Mouse (Mus musculus): ENCODE results near the gene Fcer2a.
A peak's percentile ranks its signal among the peaks of the same experiment; 100 is the strongest.

Gene Fcer2a

GRCm38 (mm10) chr8:3676131-3676992 lies 17.6 kb downstream of the Fcer2a start, which contains the start of gene Trappc5:
Gene Trappc5, plus strand, starts transcription at chr8:3676299.
- DNase-seq = peak; percentile 94 to 96

DNA sequence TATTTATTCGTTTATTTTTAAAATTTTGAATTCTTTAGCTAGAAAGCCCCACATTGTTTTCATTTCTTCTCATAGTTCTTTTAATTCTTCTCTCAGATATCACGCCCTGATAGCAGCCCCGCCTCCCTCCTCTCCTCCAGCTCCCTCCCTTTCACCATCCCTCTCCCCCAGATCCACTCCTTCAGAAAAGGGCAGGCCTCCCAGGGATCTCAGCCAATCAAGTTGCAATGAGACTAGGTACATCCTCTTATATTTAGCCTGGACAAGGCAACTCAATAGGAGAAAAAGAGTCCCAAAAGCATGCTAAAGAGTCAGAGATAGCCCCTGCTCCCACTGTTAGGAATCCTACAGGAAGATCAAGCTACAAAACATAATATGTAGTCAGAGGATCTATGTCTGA lies 19.3 kb downstream of the Fcer2a start:
- DNase-seq = no peak

GRCm38 (mm10) chr8:3671980-3672491 lies 21.9 kb downstream of the Fcer2a start, which contains the start of gene Fcor:
Gene Fcor, minus strand, starts transcription at chr8:3672362.
- peak; percentile 83 to 90 for DNase-seq

DNA sequence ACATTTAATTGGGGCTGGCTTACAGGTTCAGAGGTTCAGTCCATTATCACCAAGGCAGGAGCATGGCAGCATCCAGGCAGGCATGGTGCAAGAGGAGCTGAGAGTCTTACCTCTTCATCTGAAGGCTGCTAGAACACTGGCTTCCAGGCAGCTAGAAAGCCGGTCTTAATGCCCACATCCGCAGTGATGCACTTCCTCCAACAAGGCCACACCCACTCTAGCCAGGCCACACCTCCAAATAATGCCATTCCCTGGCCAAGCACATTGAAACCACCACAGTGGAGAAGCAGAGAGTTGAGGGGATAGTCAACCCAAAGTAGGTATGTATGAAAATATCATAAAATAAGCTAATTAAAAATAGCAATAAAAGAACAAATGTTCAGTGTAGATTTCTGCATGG lies 23.6 kb downstream of the Fcer2a start:
- DNase-seq = no peak

- DNase-seq = no peak
These were observed 28.5 kb downstream of the Fcer2a start, which contains the start of gene Mcemp1 for GRCm38 (mm10) chr8:3665507-3665906. Gene Mcemp1, plus strand, starts transcription at chr8:3665754.

DNA sequence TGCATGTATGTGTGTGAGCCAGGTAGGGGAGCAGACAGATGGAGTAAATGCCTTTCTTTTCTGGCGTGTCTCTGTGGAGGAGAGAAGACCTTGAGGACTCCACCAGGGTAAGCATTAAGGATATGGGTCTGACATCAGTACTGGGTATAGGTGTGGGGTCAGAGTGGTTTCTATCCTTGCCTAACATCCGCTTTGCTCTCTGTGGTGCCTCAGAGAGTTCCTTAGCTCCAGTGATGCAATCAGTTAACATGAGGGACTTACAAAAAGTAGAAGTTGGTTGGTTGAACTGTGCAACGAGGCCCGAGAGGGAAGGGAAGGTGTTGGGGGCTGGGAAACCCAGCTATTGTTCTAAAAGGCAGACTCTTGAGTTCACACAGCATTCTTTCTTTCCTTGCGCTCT lies 29.6 kb downstream of the Fcer2a start:
- no peak for DNase-seq

- DNase-seq = no peak
These were observed 33.1 kb downstream of the Fcer2a start for GRCm38 (mm10) chr8:3660889-3661288.

GRCm38 (mm10) chr8:3656725-3657381 lies 37.1 kb downstream of the Fcer2a start:
- peak in 1 of 2 experiments; percentile 30 for DNase-seq

DNA sequence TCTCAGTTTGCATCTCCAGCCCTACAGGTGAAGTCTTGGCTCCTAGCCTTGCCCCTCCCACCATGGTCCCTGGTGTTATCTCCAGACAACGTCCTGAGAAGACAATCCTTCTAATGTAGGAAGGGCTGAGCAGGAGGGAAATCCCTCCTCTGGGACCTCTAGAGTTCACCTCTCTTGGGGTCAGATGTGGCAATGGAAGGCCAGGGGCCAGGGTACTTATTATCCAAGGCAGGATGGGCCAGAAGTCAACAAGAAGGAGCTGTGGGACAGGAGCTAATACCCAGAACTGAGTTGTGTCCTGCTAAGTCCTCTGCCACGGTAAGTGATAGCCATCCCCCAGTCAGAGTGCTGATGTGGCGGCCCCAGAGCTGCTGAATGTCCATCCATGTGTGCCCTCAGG lies 38.4 kb downstream of the Fcer2a start, which contains the start of gene Retn:
Retn (plus strand) TSS at position 245 of the 400 bp plus-strand sequence.
- no peak for DNase-seq

DNA sequence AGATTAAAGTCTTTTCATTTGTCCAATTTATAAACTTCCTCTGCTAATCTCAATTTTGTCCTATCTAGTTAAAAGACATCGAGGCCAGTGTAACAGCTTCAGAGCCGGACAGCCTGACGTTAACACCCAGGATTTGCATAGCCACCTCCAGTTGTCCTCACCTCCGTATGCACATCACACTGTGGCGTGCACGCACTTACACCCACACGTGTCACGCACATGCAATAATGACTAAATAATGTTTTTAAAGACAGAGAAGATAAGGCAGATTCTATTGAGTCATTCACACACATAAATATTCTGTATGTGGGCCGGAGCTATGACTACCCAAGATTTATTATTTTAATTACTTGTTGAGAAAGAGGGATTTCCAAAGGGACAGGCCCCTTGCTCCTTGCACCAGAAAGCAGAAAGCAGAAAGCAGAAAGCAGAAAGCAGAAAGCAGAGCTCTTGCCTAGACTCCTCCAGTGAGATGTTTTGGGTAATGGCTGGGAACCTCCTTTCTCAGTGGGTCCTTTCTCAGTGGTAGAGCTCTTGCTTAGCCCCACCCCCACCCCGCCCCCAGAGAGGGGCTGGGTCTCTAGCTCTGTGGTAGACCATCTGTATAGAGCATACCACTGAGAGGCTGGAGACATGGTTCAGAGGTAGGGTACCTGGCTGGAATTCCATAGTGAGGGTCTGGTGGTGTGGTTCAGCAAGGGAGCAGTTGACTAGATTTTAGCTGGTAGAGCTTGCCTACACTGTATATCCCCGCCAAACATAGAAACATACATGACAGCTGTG lies 39.1 kb downstream of the Fcer2a start:
- DNase-seq = no peak

- DNase-seq = no peak
These were observed 41.1 kb downstream of the Fcer2a start for GRCm38 (mm10) chr8:3652845-3653244.

DNA sequence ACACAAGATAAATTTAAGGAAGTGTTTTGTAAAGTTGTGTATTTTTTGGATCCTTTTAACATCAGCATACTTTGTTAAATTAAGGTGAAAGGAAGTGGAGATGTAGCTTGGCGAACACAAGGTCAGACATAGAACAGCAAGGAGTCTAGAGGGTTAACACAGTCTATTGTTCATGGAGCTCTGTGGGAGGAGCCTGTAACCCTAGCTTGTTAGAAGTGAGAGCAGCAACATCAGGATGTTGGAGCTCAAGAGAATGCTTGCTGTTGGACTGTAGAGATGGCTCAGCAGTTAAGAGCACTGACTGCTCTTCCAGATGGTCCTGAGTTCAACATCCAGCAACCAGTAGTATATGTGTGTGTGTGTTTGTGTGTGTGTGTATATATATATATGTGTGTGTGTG lies 45.0 kb downstream of the Fcer2a start:
- DNase-seq = no peak

DNA sequence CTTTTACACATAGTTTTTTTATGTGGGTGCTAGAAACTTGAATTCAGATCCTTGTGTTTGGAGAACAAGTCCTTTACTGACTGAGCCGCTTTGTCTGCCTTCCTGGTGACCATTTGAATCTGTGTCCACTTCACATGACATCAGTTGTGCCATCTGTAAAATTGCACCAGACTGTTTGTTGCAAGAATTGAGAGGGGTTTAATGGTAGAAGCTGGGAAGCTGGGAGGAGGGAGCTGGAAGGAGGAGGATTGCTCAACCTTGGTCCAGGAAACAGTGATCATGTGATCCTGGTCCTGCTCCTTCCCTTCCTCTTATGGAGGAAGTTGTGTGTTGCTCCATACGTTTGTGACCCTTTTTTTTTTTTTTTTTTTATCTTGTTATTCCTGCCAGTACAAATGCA lies 45.7 kb downstream of the Fcer2a start:
- no peak for DNase-seq

DNA sequence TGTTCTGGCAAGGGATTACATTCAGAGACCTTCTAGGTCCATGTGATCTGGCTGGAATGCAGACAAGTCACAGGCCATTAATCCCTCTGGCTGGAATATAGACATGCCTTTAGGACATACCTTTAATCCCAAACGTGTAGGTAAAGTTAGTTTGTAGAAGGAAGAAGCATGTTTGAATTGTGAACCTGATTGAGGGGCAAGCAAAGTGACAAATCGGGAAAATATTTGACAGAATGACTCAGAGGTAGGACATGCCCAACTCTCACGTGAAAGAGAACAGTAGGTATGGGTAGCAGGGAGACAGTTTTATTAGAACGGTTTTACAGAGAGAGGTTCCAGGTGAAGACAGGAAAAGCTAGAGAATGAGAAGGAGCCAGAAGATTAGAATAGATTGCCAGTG lies 46.4 kb downstream of the Fcer2a start:
- no peak for DNase-seq

- DNase-seq = no peak
These were observed 47.0 kb downstream of the Fcer2a start for GRCm38 (mm10) chr8:3646824-3647531.

DNA sequence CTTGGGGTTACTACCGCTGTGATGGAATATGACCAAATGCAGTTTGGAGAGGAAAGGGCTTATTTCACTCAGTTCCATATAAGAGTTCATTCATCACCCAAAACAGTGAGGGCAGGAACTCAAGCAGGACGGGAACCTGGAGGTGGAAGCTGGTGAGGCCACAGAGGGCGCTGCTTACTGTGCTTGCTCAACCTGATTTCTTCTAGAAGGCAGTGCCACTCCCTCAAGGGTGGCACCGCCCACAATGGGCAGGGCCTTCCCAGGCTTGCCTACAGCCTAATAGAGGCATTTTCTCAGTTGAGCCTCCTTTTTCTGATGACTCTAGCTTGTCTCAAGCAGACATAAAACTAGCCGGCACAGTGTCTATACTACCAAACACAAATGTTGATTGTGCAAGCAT lies 48.2 kb downstream of the Fcer2a start:
- peak; percentile 65 to 82 for DNase-seq
